8 mouse cellular contexts compared by ENCODE assay signal in the genomic region with DNA sequence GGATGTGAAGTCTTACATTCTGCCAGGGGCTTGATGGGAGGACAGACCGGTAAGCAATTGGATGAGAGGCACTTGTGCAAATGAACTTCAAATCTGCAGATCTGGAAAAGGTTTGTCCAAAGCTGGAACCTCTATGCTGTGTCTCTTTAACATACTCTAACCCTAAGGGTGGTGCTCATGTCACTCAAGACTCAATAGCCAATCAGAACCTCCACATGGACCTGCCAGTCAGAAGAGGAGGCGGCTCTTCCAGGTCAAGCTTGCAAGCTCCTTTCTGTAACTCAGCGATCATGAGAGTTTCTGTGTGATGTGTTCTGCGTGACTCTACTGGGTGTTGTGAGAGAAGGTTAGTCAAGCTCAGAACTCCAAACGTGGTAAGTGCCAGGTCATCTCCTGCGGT. TPM values are rescaled to one million over a fixed set of nuclear protein-coding genes. Genes with fewer than 3 reads are reported as not detected.
DNase-seq lines count a peak whose midpoint lies in the region; ATAC-seq lines count a peak whose summit lies in the region.
"Not testable (repeated sequence)": the region's sequence is repeated elsewhere in the genome, so short reads cannot be mapped to it uniquely, and the experiment has no call there.

A gene (plus strand): TSS at position 278 of the 400 bp plus-strand sequence.

- H3K9ac ChIP-seq in embryonic facial prominence, embryonic 13.5 days, result peak within 1 kb of the TSS; percentile 69
- peak within 1 kb of the TSS; percentile 32 for H3K9ac ChIP-seq in intestine, embryonic 15.5 days
- 0 out of 2 replicates have a peak within 1 kb of the TSS, but pooled peaks have one; percentile 3 for H3K9ac ChIP-seq in liver, embryonic 16.5 days (ENCODE audit: low read depth, low read length)
- 0 out of 2 replicates have a peak within 1 kb of the TSS, but pooled peaks have one; percentile 21 for H3K9ac ChIP-seq in neural tube, embryonic 12.5 days

- 0% methylated on average over 1 of the region's 6 CpGs for WGBS in embryonic facial prominence, embryonic 13.5 days
- WGBS in intestine, embryonic 15.5 days, result 0% methylated on average over 2 of the region's 6 CpGs
- 0% methylated on average over 1 of the region's 6 CpGs for WGBS in liver, embryonic 16.5 days (ENCODE audit: insufficient replicate concordance)
- WGBS in neural tube, embryonic 12.5 days, result 0% methylated on average over 2 of the region's 6 CpGs

- H3K4me1 ChIP-seq in embryonic facial prominence, embryonic 13.5 days; intestine, embryonic 15.5 days (replicated peaks); liver, embryonic 16.5 days (ENCODE audit: control insufficient read depth, low read depth, low read length); neural tube, embryonic 12.5 days: not testable (repeated sequence)

- peak; percentile 11 to 16 for DNase-seq in adrenal gland, adult 18-20 months (ENCODE audit: low spot score in 2 of 2)
- DNase-seq in heart, adult 8-10 months (ENCODE audit: low spot score), result peak; percentile 31
- DNase-seq in layer of hippocampus, postnatal 25 days (ENCODE audit: extremely low spot score in 1 of 2, low spot score in 1 of 2), result peak in 1 of 2 experiments; percentile 5
- DNase-seq in testis, postnatal 10 days (ENCODE audit: low spot score), result peak; percentile 28

- H3K9me3 ChIP-seq in embryonic facial prominence, embryonic 13.5 days; intestine, embryonic 15.5 days; liver, embryonic 16.5 days (replicated peaks; ENCODE audit: control insufficient read depth, low read length); neural tube, embryonic 12.5 days: not testable (repeated sequence)

- peak within 1 kb of the TSS; percentile 48 for H3K4me3 ChIP-seq in embryonic facial prominence, embryonic 13.5 days
- H3K4me3 ChIP-seq in intestine, embryonic 15.5 days (replicated peaks), result peak within 1 kb of the TSS; percentile 45
- peak within 1 kb of the TSS; percentile 55 for H3K4me3 ChIP-seq in liver, embryonic 16.5 days (ENCODE audit: low read depth, low read length)
- peak within 1 kb of the TSS; percentile 42 for H3K4me3 ChIP-seq in neural tube, embryonic 12.5 days

- not testable (repeated sequence) for ATAC-seq in embryonic facial prominence, embryonic 13.5 days (ENCODE audit: insufficient number of reproducible peaks, insufficient read depth, low FRiP score, low TSS enrichment, low read depth); intestine, embryonic 15.5 days; liver, embryonic 16.5 days (ENCODE audit: low read depth); neural tube, embryonic 12.5 days (ENCODE audit: low FRiP score, low read depth)

- peak within 1 kb of the TSS; percentile 45 for H3K4me2 ChIP-seq in embryonic facial prominence, embryonic 13.5 days
- H3K4me2 ChIP-seq in intestine, embryonic 15.5 days (replicated peaks), result peak within 1 kb of the TSS; percentile 43
- H3K4me2 ChIP-seq in liver, embryonic 16.5 days (ENCODE audit: low read depth, low read length), result peak within 1 kb of the TSS; percentile 32
- H3K4me2 ChIP-seq in neural tube, embryonic 12.5 days (replicated peaks), result peak within 1 kb of the TSS; percentile 51

- not testable (repeated sequence) for H3K27me3 ChIP-seq in embryonic facial prominence, embryonic 13.5 days; intestine, embryonic 15.5 days (replicated peaks); liver, embryonic 16.5 days (ENCODE audit: control insufficient read depth, insufficient read depth, low read depth, low read length); neural tube, embryonic 12.5 days (replicated peaks)

- H3K27ac ChIP-seq in embryonic facial prominence, embryonic 13.5 days, result peak within 1 kb of the TSS; percentile 28; the same call in 1 of the 2 replicates
- H3K27ac ChIP-seq in intestine, embryonic 15.5 days; liver, embryonic 16.5 days (ENCODE audit: low read length); neural tube, embryonic 12.5 days: not testable (repeated sequence)

- H3K36me3 ChIP-seq in embryonic facial prominence, embryonic 13.5 days; intestine, embryonic 15.5 days; liver, embryonic 16.5 days (ENCODE audit: control insufficient read depth, insufficient read depth); neural tube, embryonic 12.5 days: not testable (repeated sequence)

RNA-seq across cellular contexts. Expression of the gene that starts here (rescaled TPM):
- total RNA-seq in adrenal gland, adult 18-20 months (2021), result 10 to 100 TPM; 11.1 to 11.6 TPM
- 34.4 and 38.0 TPM in 2 replicates for polyA plus RNA-seq in embryonic facial prominence, embryonic 13.5 days (2015; fragmentation: Nextera tagmentation; extraction: Ambion mirVana)
- total RNA-seq in heart, adult 8-10 months (2022), result 1 to 10 TPM; 4.8 to 7.5 (median 5.8) TPM
- 22.8 and 24.9 TPM in 2 replicates for polyA plus RNA-seq in intestine, embryonic 15.5 days (2015; fragmentation: Nextera tagmentation; extraction: Ambion mirVana)
- 10 to 100 TPM; 33.8 to 37.0 TPM for total RNA-seq in layer of hippocampus, postnatal 25 days (2021)
- polyA plus RNA-seq in liver, embryonic 16.5 days (2015; fragmentation: Nextera tagmentation; extraction: Ambion mirVana), result 4.2 and 4.3 TPM in 2 replicates
- polyA plus RNA-seq in neural tube, embryonic 12.5 days (2016; fragmentation: Nextera tagmentation; extraction: Ambion mirVana), result 26.9 and 27.8 TPM in 2 replicates

Comparison
In these comparisons a context has a peak if more than half of its experiments do, and no peak if none do; other contexts are left out.
1. H3K9ac ChIP-seq: peak in every context shown above with its lines; median percentile 69 in embryonic facial prominence, embryonic 13.5 days; 32 in intestine, embryonic 15.5 days; 21 in neural tube, embryonic 12.5 days; 3 in liver, embryonic 16.5 days.